ENCODE assay signal across 25 mouse cellular contexts in genomic region chr5:32772361-32772760, GRCm38 (mm10). TPM values are rescaled to one million over a fixed set of nuclear protein-coding genes. Genes with fewer than 3 reads are reported as not detected.
"Had no signal": no experiment of that assay in that cellular context is flagged by ENCODE, and none has a peak within 500 bp of the region (broad histone marks: within the 10 kb centered on the region; RNA-seq: fewer than 3 reads in every experiment).

No protein-coding gene starts in this region.

- H3K4me3 ChIP-seq: limb, embryonic 12.5 days; limb, embryonic 15.5 days; midbrain, embryonic 12.5 days; midbrain, embryonic 15.5 days; neural tube, embryonic 12.5 days; neural tube, embryonic 15.5 days; stomach, embryonic 15.5 days had no signal

- H3K27me3 ChIP-seq: limb, embryonic 12.5 days; limb, embryonic 15.5 days; midbrain, embryonic 12.5 days; midbrain, embryonic 15.5 days; neural tube, embryonic 12.5 days; neural tube, embryonic 15.5 days; stomach, embryonic 15.5 days had no signal

- H3K9me3 ChIP-seq: limb, embryonic 12.5 days; limb, embryonic 15.5 days; midbrain, embryonic 12.5 days; midbrain, embryonic 15.5 days; neural tube, embryonic 12.5 days; neural tube, embryonic 15.5 days; stomach, embryonic 15.5 days had no signal

- H3K9ac ChIP-seq: limb, embryonic 12.5 days; limb, embryonic 15.5 days; liver, embryonic 14.5 days; liver, postnatal 0 days; lung, embryonic 14.5 days; midbrain, embryonic 12.5 days; midbrain, embryonic 15.5 days; neural tube, embryonic 12.5 days; neural tube, embryonic 15.5 days; stomach, embryonic 15.5 days had no signal

- H3K27ac ChIP-seq: limb, embryonic 12.5 days; limb, embryonic 15.5 days; liver, embryonic 14.5 days; macrophage; midbrain, embryonic 12.5 days; midbrain, embryonic 15.5 days; neural tube, embryonic 12.5 days; neural tube, embryonic 15.5 days; stomach, embryonic 15.5 days had no signal

- DNase-seq: kidney, postnatal 4 days; left cerebral cortex, postnatal 4 days; liver, postnatal 0 days; lung, embryonic 14.5 days; right cerebral cortex, adult 18-20 months; right cerebral cortex, postnatal 14 days; right cerebral cortex, postnatal 4 days; thymus, postnatal 25 days had no signal

- H3K4me1 ChIP-seq: limb, embryonic 12.5 days; limb, embryonic 15.5 days; midbrain, embryonic 15.5 days; neural tube, embryonic 12.5 days; stomach, embryonic 15.5 days had no signal

RNA-seq across cellular contexts. Expression of gene Gm20671, which starts 54.5 kb away (rescaled TPM):
- total RNA-seq: layer of hippocampus, adult 18-20 months; layer of hippocampus, postnatal 14 days; left cerebral cortex, adult 8-10 months; left cerebral cortex, postnatal 14 days; left cerebral cortex, postnatal 4 days had no signal
- polyA plus RNA-seq: kidney, embryonic 16.5 days; limb, embryonic 12.5 days; limb, embryonic 15.5 days; liver, embryonic 11.5 days; liver, postnatal 0 days; lung, embryonic 14.5 days; lung, postnatal 0 days; macrophage; midbrain, embryonic 12.5 days; midbrain, embryonic 15.5 days; neural tube, embryonic 12.5 days; neural tube, embryonic 15.5 days; stomach, embryonic 15.5 days; thymus, postnatal 0 days had no signal
